Mouse (Mus musculus) spleen, adult 12 weeks (tissue): ENCODE results near the gene Cdk8.
A peak's percentile ranks its signal among the peaks of the same experiment; 100 is the strongest.

ENCODE experiments used
- DNase-seq: peaks from one replicate; pipeline ENCODE4 v3.0.0; 2022; ENCODE audit warnings: low spot score

Cdk8 gene

GRCm38 (mm10) chr5:146281241-146281818 is 50.3 kb downstream of the Cdk8 start:
- no peak for DNase-seq

GRCm38 (mm10) chr5:146281884-146282579 is 51.0 kb downstream of the Cdk8 start:
- no peak for DNase-seq

GRCm38 (mm10) chr5:146283899-146284298 is 52.9 kb downstream of the Cdk8 start:
- no peak for DNase-seq

DNA sequence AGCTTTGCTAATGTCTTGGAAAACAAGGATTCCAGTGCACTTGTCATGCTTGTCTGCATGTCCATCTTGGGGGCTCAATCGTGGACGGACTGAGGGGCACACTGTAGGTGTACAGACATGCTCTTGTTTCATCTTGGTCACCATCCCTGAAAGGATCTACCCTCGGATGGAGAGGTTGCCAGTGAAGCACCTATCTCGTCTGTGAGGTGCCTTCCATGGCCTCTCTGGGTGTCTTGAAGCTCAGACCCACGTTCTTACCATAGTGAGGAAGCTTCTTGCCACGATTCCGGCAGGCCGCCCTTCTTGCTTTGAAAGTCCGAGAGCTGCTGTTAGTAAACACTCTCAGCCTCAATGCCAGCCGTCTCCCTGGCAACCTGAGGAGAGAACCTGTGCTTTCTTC is 56.4 kb downstream of the Cdk8 start:
- DNase-seq = no peak

DNA sequence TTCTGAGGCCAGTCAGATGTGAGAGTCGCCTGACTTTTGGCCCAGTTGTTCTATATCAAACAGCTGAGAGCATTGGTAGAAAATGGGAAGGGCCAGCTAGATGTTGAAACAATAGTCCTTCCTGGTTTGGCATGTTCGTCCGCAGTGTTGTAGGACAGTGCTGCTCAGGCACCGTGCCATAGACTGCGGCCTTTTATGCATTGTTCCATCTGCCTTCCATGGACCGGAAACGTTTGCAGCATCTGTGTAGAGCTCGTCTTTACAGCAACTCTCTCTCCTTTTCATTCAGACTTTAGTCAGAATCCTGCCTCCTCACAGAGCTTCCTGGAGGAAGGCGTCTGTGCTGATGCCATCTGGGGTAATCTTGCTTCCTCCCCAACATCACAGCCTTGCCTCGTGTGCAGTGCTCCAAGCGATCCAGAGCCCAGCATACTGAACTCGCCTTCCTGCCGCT is 57.0 kb downstream of the Cdk8 start:
- no peak for DNase-seq

DNA sequence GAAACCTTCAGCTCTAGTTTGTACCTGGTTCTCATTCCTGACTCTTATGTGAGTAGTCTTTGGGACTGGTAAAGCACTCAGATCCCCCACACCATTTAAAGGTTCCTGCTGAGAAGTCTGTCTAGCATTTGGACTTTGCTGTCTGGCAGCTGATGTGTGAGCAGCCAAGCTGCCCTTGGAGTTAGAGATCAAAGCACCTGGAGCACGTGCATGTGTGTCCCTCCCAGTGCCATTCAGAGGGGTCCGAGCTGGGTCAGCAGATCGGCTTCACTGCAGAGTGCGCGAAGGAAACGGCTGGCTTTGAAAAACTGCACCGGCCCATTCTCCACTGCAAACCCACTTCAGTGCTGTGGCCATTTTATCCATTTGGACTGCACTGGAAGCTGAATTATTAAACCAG is 58.9 kb downstream of the Cdk8 start:
- DNase-seq = no peak

GRCm38 (mm10) chr5:146290446-146290845 is 59.4 kb downstream of the Cdk8 start:
- no peak for DNase-seq

DNA sequence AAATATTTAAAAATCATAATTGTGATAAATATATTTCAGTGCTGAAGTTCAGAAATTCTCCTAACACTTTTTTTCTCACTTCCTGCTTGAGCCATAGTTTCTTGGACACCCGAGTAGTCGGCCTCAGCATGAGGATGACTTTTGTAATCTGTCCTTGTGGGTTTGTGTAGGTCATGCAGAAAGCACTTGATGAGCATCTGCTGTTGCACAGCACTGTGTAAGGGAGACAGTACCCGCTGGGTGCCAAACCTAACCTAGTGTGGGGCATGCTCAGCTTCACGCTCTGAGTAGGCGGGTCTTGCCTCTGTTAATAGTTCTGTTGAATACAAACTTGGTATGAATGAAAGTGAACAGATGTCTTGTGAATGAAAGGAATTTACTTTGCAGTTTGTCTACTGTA is 60.5 kb downstream of the Cdk8 start:
- no peak for DNase-seq

GRCm38 (mm10) chr5:146292896-146293680 is 62.1 kb downstream of the Cdk8 start:
- no peak for DNase-seq

- DNase-seq = no peak
Observed at GRCm38 (mm10) chr5:146293919-146294700, 63.1 kb downstream of the Cdk8 start.

DNA sequence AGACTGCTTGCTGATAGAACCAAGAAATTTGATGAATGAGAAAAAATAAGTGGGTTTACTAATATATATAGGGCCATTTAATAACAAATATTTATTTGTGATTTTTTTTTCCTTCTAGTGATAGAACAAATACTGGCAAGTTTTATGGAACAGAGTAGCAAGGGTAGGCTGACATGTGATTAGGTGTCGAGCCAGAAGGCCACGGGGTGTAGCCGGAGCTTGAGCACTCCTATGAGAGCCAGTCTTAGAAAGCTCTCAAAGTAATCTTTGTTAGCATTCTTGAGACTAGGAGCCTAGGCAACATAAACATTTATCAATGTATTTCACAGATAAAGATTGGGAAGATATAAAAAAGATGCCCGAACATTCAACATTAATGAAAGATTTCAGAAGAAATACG is 63.8 kb downstream of the Cdk8 start:
- no peak for DNase-seq

DNA sequence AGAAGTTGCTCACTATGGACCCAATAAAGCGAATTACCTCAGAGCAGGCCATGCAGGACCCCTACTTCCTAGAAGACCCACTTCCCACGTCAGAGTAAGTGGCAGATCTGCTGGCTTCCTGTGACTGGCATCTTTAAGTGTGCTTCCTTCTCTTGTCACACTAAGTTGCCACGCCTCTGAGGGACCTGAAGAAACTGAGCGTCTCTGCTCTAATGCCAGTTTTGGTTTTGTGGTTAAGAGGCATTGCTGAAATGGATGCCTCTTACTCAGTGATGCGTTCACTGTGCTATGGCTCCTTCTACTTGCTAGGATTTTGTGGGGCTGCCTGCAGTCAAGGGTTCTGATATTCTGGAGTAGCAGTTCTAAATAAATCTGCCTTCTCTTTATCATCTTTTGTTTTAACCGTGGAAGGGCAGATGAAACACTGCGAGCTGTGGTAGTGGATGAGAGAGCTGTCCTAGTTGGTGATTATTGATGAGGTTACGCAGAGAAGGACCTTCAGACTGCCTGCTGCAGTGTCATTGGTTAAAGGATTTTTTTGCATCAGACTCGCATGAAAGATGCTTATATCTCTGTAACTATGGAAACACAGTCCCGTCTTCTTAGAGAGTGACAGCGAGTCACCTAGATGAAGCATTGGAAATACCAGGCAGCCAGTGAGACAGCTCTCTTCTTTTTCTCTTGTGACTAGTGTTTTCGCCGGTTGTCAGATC is 67.9 kb downstream of the Cdk8 start:
- no peak for DNase-seq

- DNase-seq = no peak
Observed at GRCm38 (mm10) chr5:146299520-146299870, 68.5 kb downstream of the Cdk8 start.

- DNase-seq = peak; percentile 46
Observed at GRCm38 (mm10) chr5:146303470-146303869, 72.4 kb downstream of the Cdk8 start.

DNA sequence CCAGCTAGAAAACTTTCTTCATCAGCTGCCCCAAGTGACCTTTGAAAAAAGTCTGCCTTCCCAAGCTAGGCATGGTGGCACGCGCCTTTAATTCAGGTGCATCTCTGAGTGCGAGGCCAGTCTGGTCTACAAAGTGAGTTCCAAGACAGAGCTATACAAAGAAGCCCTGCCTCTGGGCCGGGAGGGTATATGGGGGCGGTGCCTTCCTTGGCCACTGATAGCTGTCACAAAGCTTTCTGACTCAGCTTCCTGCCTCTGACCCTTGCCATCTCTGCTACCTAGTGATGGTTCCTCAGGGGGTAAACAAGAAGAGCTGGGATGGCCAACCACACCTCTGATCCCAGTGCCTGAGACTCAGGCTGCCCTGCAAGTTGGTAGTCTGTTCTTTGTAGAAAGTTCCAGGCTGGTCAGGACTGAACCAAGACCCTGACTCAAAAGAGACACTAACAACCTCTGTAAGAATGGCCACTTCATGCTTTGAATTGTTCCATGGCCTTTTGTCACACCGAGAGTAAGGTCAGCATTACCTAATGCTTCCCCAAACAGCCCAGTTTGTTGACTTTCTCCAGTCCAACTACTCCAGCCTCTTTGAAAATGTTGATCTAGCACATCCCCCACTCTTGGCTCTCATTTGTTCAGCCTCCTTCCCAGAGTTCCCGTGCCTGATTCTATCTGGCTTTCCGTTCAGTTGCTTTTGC is 76.2 kb downstream of the Cdk8 start:
- DNase-seq = no peak

GRCm38 (mm10) chr5:146307744-146308096 is 76.7 kb downstream of the Cdk8 start:
- no peak for DNase-seq

GRCm38 (mm10) chr5:146314538-146314937 is 83.5 kb downstream of the Cdk8 start:
- no peak for DNase-seq

GRCm38 (mm10) chr5:146315268-146315921 is 84.4 kb downstream of the Cdk8 start:
- DNase-seq = no peak

DNA sequence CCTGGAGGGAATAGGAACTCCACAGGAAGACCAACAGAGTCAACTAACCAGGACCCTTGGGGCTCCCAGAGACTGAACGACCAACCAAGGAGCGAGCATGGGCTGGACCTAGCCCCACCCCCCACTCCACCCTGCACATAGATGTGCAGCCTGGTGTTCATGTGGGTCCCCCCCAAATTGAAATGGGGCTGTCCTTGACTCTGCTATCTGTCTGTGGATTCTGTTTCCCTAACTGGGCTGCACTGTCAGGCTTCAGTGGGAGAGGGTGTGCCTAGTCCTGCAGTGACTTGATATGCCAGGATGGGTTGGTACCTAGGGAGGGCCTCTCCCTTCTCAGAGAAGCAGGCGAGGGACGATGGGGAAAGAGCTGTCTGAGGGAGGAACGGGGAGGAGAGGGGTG is 85.3 kb downstream of the Cdk8 start:
- DNase-seq = peak; percentile 46

DNA sequence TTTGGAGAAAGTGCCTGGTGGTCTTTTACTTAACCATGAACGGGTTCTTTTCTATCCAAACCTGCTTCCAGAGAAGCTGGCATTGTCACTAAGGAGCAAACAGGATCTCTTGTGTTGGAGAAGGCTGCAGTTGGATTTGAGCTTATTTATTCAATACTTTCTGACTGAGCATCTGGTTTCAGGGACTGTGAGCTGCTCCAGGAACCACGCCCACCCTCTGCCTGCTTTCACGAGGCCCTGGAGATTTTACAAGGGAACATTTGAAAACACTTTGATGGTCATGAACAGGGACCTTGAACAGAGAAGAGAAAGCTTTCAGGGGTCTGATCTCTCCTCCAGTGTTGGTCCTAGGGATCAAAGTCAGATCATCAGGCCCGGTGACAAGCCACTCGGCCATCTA is 87.0 kb downstream of the Cdk8 start:
- no peak for DNase-seq

GRCm38 (mm10) chr5:146318461-146318860 is 87.4 kb downstream of the Cdk8 start:
- no peak for DNase-seq
